Mouse (Mus musculus): ENCODE data around the gene Oat. TPM values are rescaled to one million over a fixed set of nuclear protein-coding genes. Genes with fewer than 3 reads are reported as not detected.

Gene Oat
- polyA plus RNA-seq, 1 experiment from 2014 or later = 161 TPM

DNA sequence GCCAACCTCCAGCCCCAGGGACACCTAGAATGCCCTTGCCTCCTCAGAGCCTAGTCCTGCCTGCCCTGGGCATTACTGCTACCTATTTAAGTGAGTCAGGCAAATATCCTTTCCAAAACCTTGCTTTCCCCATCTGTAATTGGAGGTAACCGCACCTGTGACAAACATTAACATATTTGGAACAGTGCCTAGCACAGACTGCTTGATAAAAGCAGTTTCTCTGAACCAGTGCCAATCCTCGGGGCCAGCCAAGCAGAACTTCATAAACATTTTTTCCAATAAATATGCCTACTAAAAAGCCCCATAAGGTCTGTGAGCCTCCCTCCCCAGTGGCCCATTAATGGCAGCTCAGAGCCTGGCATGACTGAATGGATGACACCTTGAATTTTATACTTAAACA lies 22.1 kb downstream of the Oat start:
- no peak overlapping the region for H3K9ac ChIP-seq (replicated peaks; ENCODE audit: low read length)
- H3K4me1 ChIP-seq (ENCODE audit: control insufficient read depth, insufficient read depth, low read length) = no peaks in the 10 kb centered on the region
- H3K4me2 ChIP-seq (ENCODE audit: low read depth, low read length) = no peak overlapping the region
- DNase-seq (ENCODE audit: low spot score) = no peak
- no peak overlapping the region for H3K27ac ChIP-seq (replicated peaks; ENCODE audit: low read depth, low read length)
- WGBS = 88% methylated on average over 2 of the region's 2 CpGs
- no peak for ATAC-seq (replicated peaks; ENCODE audit: insufficient number of reproducible peaks, low FRiP score, low TSS enrichment, low read depth)
- H3K27me3 ChIP-seq (ENCODE audit: control insufficient read depth, insufficient read depth, low read length) = no peaks in the 10 kb centered on the region
- H3K9me3 ChIP-seq (replicated peaks; ENCODE audit: control insufficient read depth, low read length) = no peaks in the 10 kb centered on the region
- H3K4me3 ChIP-seq (ENCODE audit: low read depth, low read length) = no peak overlapping the region
- peaks cover 4% of the 10 kb centered on the region; the same call in 1 of the 2 replicates for H3K36me3 ChIP-seq (replicated peaks; ENCODE audit: control insufficient read depth, insufficient read depth, low read depth, low read length)

DNA sequence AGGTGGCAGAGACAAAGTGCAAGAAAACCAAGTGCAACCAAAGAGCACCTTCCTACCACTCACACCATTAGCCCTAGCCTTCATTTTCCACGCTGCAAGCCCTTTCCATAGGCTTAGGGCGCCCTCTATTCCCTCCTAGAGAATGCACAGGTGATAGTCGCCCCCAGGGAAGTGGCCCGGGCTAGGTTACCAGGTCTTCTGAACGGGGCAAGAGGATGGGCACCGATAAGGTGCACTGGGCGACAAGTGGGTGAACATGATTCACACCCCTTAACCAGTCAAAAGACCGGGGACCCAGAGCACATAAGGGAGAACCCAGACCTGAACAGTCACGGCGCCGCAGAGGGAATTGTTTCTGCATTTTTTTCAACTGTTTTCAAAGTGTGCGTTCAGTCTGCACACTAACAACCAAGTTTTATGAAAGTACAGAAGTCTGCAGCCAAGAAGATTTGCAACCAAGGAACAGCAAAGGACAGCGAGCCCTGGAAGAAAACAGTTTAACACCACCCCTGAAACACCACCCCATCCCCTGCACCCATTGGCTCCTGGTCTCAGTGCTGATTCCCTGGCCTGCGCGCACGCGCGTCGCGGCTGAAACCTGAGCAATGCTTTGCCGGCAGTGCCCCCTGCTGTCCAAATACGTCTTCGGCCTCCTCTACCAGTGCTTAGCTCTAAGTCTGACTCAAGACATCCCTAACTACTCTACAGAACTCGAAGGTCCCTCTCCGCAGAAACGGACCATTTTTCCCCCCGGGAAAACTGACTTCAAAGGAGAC lies 24.7 kb downstream of the Oat start:
- 1% methylated on average over 27 of the region's 27 CpGs for WGBS
- no peak overlapping the region for H3K27ac ChIP-seq (replicated peaks; ENCODE audit: low read depth, low read length)
- H3K36me3 ChIP-seq (replicated peaks; ENCODE audit: control insufficient read depth, insufficient read depth, low read depth, low read length) = no peaks in the 10 kb centered on the region
- ATAC-seq (replicated peaks; ENCODE audit: insufficient number of reproducible peaks, low FRiP score, low TSS enrichment, low read depth) (peak; percentile 90), DNase-seq (ENCODE audit: low spot score) (peak; percentile 96)
- H3K9ac ChIP-seq (replicated peaks; ENCODE audit: low read length) = peak overlapping the region; percentile 59
- H3K4me3 ChIP-seq (ENCODE audit: low read depth, low read length) = peak overlapping the region; percentile 40
- H3K4me2 ChIP-seq (ENCODE audit: low read depth, low read length) = peak overlapping the region; percentile 71
- H3K27me3 ChIP-seq (ENCODE audit: control insufficient read depth, insufficient read depth, low read length) = no peaks in the 10 kb centered on the region
- H3K4me1 ChIP-seq (ENCODE audit: control insufficient read depth, insufficient read depth, low read length) = no peaks in the 10 kb centered on the region
- H3K9me3 ChIP-seq (replicated peaks; ENCODE audit: control insufficient read depth, low read length) = no peaks in the 10 kb centered on the region

DNA sequence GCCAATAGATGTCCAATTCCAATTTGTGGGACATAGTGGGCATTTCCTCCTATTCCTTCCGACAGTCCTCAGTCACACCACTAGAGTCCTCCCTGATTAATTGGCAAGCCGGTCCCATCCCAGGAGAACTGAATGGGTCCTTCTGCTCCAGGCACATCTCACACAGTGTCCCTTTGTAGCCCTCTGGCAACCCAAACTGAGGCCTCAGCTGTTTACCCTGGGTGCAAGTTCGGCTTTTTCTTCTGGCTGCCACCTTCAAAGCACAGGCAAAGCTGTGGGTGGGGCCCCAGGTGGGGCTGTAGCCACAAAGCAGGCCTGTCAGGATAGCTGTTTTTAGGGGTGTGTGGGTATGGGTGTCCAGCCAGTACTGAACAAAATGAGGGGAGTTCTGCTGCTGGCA lies 29.1 kb downstream of the Oat start:
- no peaks in the 10 kb centered on the region for H3K36me3 ChIP-seq (replicated peaks; ENCODE audit: control insufficient read depth, insufficient read depth, low read depth, low read length)
- no peaks in the 10 kb centered on the region for H3K4me1 ChIP-seq (ENCODE audit: control insufficient read depth, insufficient read depth, low read length)
- ATAC-seq (replicated peaks; ENCODE audit: insufficient number of reproducible peaks, low FRiP score, low TSS enrichment, low read depth) = no peak
- H3K27me3 ChIP-seq (ENCODE audit: control insufficient read depth, insufficient read depth, low read length) = no peaks in the 10 kb centered on the region
- no peaks in the 10 kb centered on the region for H3K9me3 ChIP-seq (replicated peaks; ENCODE audit: control insufficient read depth, low read length)
- no peak overlapping the region for H3K4me3 ChIP-seq (ENCODE audit: low read depth, low read length)
- H3K4me2 ChIP-seq (ENCODE audit: low read depth, low read length) = no peak overlapping the region
- DNase-seq (ENCODE audit: low spot score) = no peak
- 67% methylated on average over 3 of the region's 3 CpGs for WGBS
- no peak overlapping the region for H3K9ac ChIP-seq (replicated peaks; ENCODE audit: low read length)
- H3K27ac ChIP-seq (replicated peaks; ENCODE audit: low read depth, low read length) = no peak overlapping the region

DNA sequence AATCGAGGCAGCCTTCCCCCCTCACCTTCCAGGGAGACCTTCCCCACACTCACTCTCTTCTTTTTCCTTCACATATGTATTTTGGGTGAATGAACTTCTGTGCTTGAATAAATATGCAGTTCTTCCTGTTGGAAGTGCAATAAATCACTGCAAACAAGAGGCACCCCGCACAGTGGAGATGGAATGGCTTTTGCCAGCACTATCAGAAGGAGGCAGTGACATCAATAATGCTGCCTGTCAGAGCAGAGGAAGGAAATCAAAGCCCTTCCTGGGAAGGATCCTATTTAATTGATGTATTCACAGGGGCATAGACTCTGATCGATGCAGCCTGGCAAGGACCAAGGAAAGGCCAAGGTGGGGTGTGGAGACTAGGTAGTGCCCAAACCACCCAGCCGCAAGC lies 33.8 kb downstream of the Oat start:
- no peak overlapping the region for H3K4me2 ChIP-seq (ENCODE audit: low read depth, low read length)
- H3K9ac ChIP-seq (replicated peaks; ENCODE audit: low read length) = no peak overlapping the region
- H3K36me3 ChIP-seq (replicated peaks; ENCODE audit: control insufficient read depth, insufficient read depth, low read depth, low read length) = no peaks in the 10 kb centered on the region
- no peaks in the 10 kb centered on the region for H3K9me3 ChIP-seq (replicated peaks; ENCODE audit: control insufficient read depth, low read length)
- no peak overlapping the region for H3K4me3 ChIP-seq (ENCODE audit: low read depth, low read length)
- no peaks in the 10 kb centered on the region for H3K27me3 ChIP-seq (ENCODE audit: control insufficient read depth, insufficient read depth, low read length)
- no peaks in the 10 kb centered on the region for H3K4me1 ChIP-seq (ENCODE audit: control insufficient read depth, insufficient read depth, low read length)
- ATAC-seq (replicated peaks; ENCODE audit: insufficient number of reproducible peaks, low FRiP score, low TSS enrichment, low read depth) (no peak), DNase-seq (ENCODE audit: low spot score) (no peak)
- WGBS = 84% methylated on average over 4 of the region's 4 CpGs
- no peak overlapping the region for H3K27ac ChIP-seq (replicated peaks; ENCODE audit: low read depth, low read length)

- Histone ChIP-seq H3K4me2 (ENCODE audit: low read depth, low read length) (no peak overlapping the region), H3K9me3 (replicated peaks; ENCODE audit: control insufficient read depth, low read length) (no peaks in the 10 kb centered on the region), H3K27me3 (ENCODE audit: control insufficient read depth, insufficient read depth, low read length) (no peaks in the 10 kb centered on the region), H3K4me3 (ENCODE audit: low read depth, low read length) (no peak overlapping the region), H3K27ac (replicated peaks; ENCODE audit: low read depth, low read length) (no peak overlapping the region), H3K9ac (replicated peaks; ENCODE audit: low read length) (no peak overlapping the region), H3K4me1 (ENCODE audit: control insufficient read depth, insufficient read depth, low read length) (no peaks in the 10 kb centered on the region), H3K36me3 (replicated peaks; ENCODE audit: control insufficient read depth, insufficient read depth, low read depth, low read length) (no peaks in the 10 kb centered on the region)
- no peak for DNase-seq (ENCODE audit: low spot score)
- no peak for ATAC-seq (replicated peaks; ENCODE audit: insufficient number of reproducible peaks, low FRiP score, low TSS enrichment, low read depth)
- 56% methylated on average over 3 of the region's 3 CpGs for WGBS
Observed at GRCm38 (mm10) chr7:132541566-132541965, 34.6 kb downstream of the Oat start.

- Histone ChIP-seq H3K4me1 (ENCODE audit: control insufficient read depth, insufficient read depth, low read length) (no peaks in the 10 kb centered on the region), H3K4me2 (ENCODE audit: low read depth, low read length) (no peak overlapping the region), H3K27me3 (ENCODE audit: control insufficient read depth, insufficient read depth, low read length) (no peaks in the 10 kb centered on the region), H3K9me3 (replicated peaks; ENCODE audit: control insufficient read depth, low read length) (no peaks in the 10 kb centered on the region), H3K27ac (replicated peaks; ENCODE audit: low read depth, low read length) (no peak overlapping the region), H3K36me3 (replicated peaks; ENCODE audit: control insufficient read depth, insufficient read depth, low read depth, low read length) (no peaks in the 10 kb centered on the region), H3K4me3 (ENCODE audit: low read depth, low read length) (no peak overlapping the region), H3K9ac (replicated peaks; ENCODE audit: low read length) (no peak overlapping the region)
- no peak for ATAC-seq (replicated peaks; ENCODE audit: insufficient number of reproducible peaks, low FRiP score, low TSS enrichment, low read depth)
- DNase-seq (ENCODE audit: low spot score) = no peak
- WGBS = 72% methylated on average over 4 of the region's 4 CpGs
Observed at GRCm38 (mm10) chr7:132540597-132540996, 35.6 kb downstream of the Oat start.

DNA sequence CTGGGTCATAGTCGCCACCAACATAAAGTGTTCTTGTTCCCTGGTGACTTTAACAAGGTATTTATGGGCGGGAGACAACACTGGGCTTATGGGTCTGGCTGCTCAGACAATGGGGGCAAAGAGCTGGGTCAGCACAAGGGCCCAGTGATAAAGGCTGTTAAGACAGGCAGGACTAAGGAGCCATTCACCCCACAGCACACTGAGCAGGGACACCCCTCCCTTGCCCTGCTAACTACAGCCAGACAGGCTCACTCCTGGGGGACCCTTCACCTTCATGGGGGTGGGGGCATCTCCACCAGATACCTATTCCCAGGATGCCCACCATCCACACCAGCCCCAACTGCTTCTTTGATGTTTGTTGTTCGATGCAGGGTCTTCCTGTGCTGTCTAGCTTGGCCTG lies 47.0 kb downstream of the Oat start:
- no peak for DNase-seq (ENCODE audit: low spot score)
- no peak for ATAC-seq (replicated peaks; ENCODE audit: insufficient number of reproducible peaks, low FRiP score, low TSS enrichment, low read depth)
- 55% methylated on average over 3 of the region's 3 CpGs for WGBS

GRCm38 (mm10) chr7:132513419-132513982 lies 62.7 kb downstream of the Oat start:
- Histone ChIP-seq H3K27ac (replicated peaks; ENCODE audit: low read depth, low read length) (no peak overlapping the region), H3K36me3 (replicated peaks; ENCODE audit: control insufficient read depth, insufficient read depth, low read depth, low read length) (no peaks in the 10 kb centered on the region)
- DNase-seq (ENCODE audit: low spot score) = no peak

More for the DNA sequence above, 47.0 kb downstream of the Oat start:
- H3K27ac ChIP-seq (replicated peaks; ENCODE audit: low read depth, low read length) = no peak overlapping the region
- H3K9me3 ChIP-seq (replicated peaks; ENCODE audit: control insufficient read depth, low read length) = no peaks in the 10 kb centered on the region
- H3K36me3 ChIP-seq (replicated peaks; ENCODE audit: control insufficient read depth, insufficient read depth, low read depth, low read length) = no peaks in the 10 kb centered on the region
- H3K4me2 ChIP-seq (ENCODE audit: low read depth, low read length) = no peak overlapping the region
- no peaks in the 10 kb centered on the region for H3K27me3 ChIP-seq (ENCODE audit: control insufficient read depth, insufficient read depth, low read length)
- H3K9ac ChIP-seq (replicated peaks; ENCODE audit: low read length) = no peak overlapping the region
- no peak overlapping the region for H3K4me3 ChIP-seq (ENCODE audit: low read depth, low read length)
- H3K4me1 ChIP-seq (ENCODE audit: control insufficient read depth, insufficient read depth, low read length) = no peaks in the 10 kb centered on the region

More at GRCm38 (mm10) chr7:132513419-132513982, 62.7 kb downstream of the Oat start:
- ATAC-seq (replicated peaks; ENCODE audit: insufficient number of reproducible peaks, low FRiP score, low TSS enrichment, low read depth) = no peak
- H3K9me3 ChIP-seq (replicated peaks; ENCODE audit: control insufficient read depth, low read length) = no peaks in the 10 kb centered on the region
- no peak overlapping the region for H3K4me2 ChIP-seq (ENCODE audit: low read depth, low read length)
- no peak overlapping the region for H3K9ac ChIP-seq (replicated peaks; ENCODE audit: low read length)
- H3K4me3 ChIP-seq (ENCODE audit: low read depth, low read length) = no peak overlapping the region
- no peaks in the 10 kb centered on the region for H3K27me3 ChIP-seq (ENCODE audit: control insufficient read depth, insufficient read depth, low read length)
- no peaks in the 10 kb centered on the region for H3K4me1 ChIP-seq (ENCODE audit: control insufficient read depth, insufficient read depth, low read length)
- WGBS = 72% methylated on average over 7 of the region's 7 CpGs

Measured in embryonic facial prominence, embryonic 11.5 days (tissue).